Mouse (Mus musculus) liver, adult (tissue): ENCODE data around the gene Ccdc153.

Source experiments
- GATA4 ChIP-seq: IDR thresholded peaks from 2 replicates; pipeline ENCODE4 v1.6.1; 2014; ENCODE audit warnings: mild to moderate bottlenecking, low read length; ENCODE audit not compliant: insufficient replicate concordance

The Ccdc153 gene

GRCm38 (mm10) chr9:44256213-44256612 is 15.7 kb downstream of the Ccdc153 start:
- no peak for TF ChIP-seq GATA4

- no peak for TF ChIP-seq GATA4
Observed at GRCm38 (mm10) chr9:44259014-44259413, 18.5 kb downstream of the Ccdc153 start.

- TF ChIP-seq GATA4 = no peak
Observed at GRCm38 (mm10) chr9:44261388-44261787, 20.9 kb downstream of the Ccdc153 start.

- no peak for TF ChIP-seq GATA4
Observed at GRCm38 (mm10) chr9:44266478-44267226, 26.2 kb downstream of the Ccdc153 start.

GRCm38 (mm10) chr9:44267319-44268026 is 27.0 kb downstream of the Ccdc153 start:
- no peak for TF ChIP-seq GATA4

GRCm38 (mm10) chr9:44268027-44268360 is 27.5 kb downstream of the Ccdc153 start:
- no peak for TF ChIP-seq GATA4

GRCm38 (mm10) chr9:44268432-44268831 is 28.0 kb downstream of the Ccdc153 start, which contains the start of gene Nlrx1:
Gene Nlrx1 (minus strand): TSS chr9:44268599.
- TF ChIP-seq GATA4 = no peak

- no peak for TF ChIP-seq GATA4
Observed at GRCm38 (mm10) chr9:44269077-44269476, 28.6 kb downstream of the Ccdc153 start.

GRCm38 (mm10) chr9:44269973-44270372 is 29.5 kb downstream of the Ccdc153 start:
- TF ChIP-seq GATA4 = no peak

GRCm38 (mm10) chr9:44283183-44283582 is 42.7 kb downstream of the Ccdc153 start:
- TF ChIP-seq GATA4 = no peak

GRCm38 (mm10) chr9:44286256-44286850 is 45.9 kb downstream of the Ccdc153 start:
- TF ChIP-seq GATA4 = no peak

GRCm38 (mm10) chr9:44287003-44287400 is 46.5 kb downstream of the Ccdc153 start:
- TF ChIP-seq GATA4 = no peak

GRCm38 (mm10) chr9:44287401-44288075 is 47.1 kb downstream of the Ccdc153 start:
- no peak for TF ChIP-seq GATA4

- no peak for TF ChIP-seq GATA4
Observed at GRCm38 (mm10) chr9:44288076-44288958, 47.8 kb downstream of the Ccdc153 start, which contains the start of gene Abcg4. Gene Abcg4 (minus strand): TSS chr9:44288615.

- TF ChIP-seq GATA4 = no peak
Observed at GRCm38 (mm10) chr9:44288959-44289291, 48.4 kb downstream of the Ccdc153 start.

- TF ChIP-seq GATA4 = no peak
Observed at GRCm38 (mm10) chr9:44292490-44292889, 52.0 kb downstream of the Ccdc153 start.
